Mouse (Mus musculus): Measurements from ENCODE around the gene Atoh7.

GRCm38 (mm10) chr10:63092616-63093550, 6.6 kb upstream of the Atoh7 start:
- no peak for TF ChIP-seq POLR2A (IDR thresholded peaks at IDR 0.05; ENCODE audit: control insufficient read depth in 1 of 2, insufficient read depth in 1 of 2, low read depth in 1 of 2, low read length in 2 of 2, poor library complexity in 1 of 2)
- no peak for TF ChIP-seq MAZ (IDR thresholded peaks at IDR 0.05; ENCODE audit: low read depth, low read length)
- TF ChIP-seq KAT2A (conservative IDR thresholded peaks at IDR 0.05; ENCODE audit: low read depth, low read length), result no peak
- TF ChIP-seq CTCF (IDR thresholded peaks at IDR 0.05 in 2 of 3, conservative IDR thresholded peaks at IDR 0.05 in 1 of 3; ENCODE audit: control insufficient read depth in 1 of 3, insufficient read depth in 1 of 3, low read depth in 2 of 3, low read length in 3 of 3, poor library complexity in 1 of 3, severe bottlenecking in 1 of 3), result no peak
- TF ChIP-seq TBP (IDR thresholded peaks at IDR 0.05; ENCODE audit: low read depth, low read length), result no peak
- TF ChIP-seq NELFE (IDR thresholded peaks at IDR 0.05; ENCODE audit: low read depth, low read length), result no peak
- TF ChIP-seq ETS1 (IDR thresholded peaks at IDR 0.05; ENCODE audit: low read depth, low read length), result no peak
- no peak for TF ChIP-seq POLR2AphosphoS2 (IDR thresholded peaks at IDR 0.05; ENCODE audit: low read length)
- TF ChIP-seq JUND (IDR thresholded peaks at IDR 0.05; ENCODE audit: low read depth, low read length), result no peak
- TF ChIP-seq USF2 (IDR thresholded peaks at IDR 0.05; ENCODE audit: borderline replicate concordance in 1 of 2, insufficient read depth in 1 of 2, low read depth in 1 of 2, low read length in 2 of 2), result no peak
- no peak for TF ChIP-seq EP300 (IDR thresholded peaks at IDR 0.05; ENCODE audit: low read depth in 1 of 2, low read length in 2 of 2)
- no peak for TF ChIP-seq ZC3H11A (IDR thresholded peaks at IDR 0.05; ENCODE audit: low read depth, low read length)
- TF ChIP-seq USF1 (IDR thresholded peaks at IDR 0.05; ENCODE audit: low read depth, low read length), result no peak
- TF ChIP-seq SIN3A (IDR thresholded peaks at IDR 0.05; ENCODE audit: low read length), result no peak

All from MEL (cell line).